Comparison of ENCODE assay signal across 11 mouse cellular contexts in genomic region chr2:38584514-38585378, GRCm38 (mm10). TPM values are rescaled to one million over a fixed set of nuclear protein-coding genes. Genes with fewer than 3 reads are reported as not detected.
DNase-seq lines count a peak whose midpoint lies in the region; ATAC-seq and TF ChIP-seq lines count a peak whose summit lies in the region.
"Had no signal": no experiment of that assay in that cellular context is flagged by ENCODE, and none has a peak within 500 bp of the region (broad histone marks: within the 10 kb centered on the region; RNA-seq: fewer than 3 reads in every experiment).

No protein-coding gene starts in this region.

- no peak overlapping the region for H3K9ac ChIP-seq in intestine, embryonic 14.5 days (ENCODE audit: low read length)
- no peak overlapping the region for H3K9ac ChIP-seq in intestine, embryonic 15.5 days
- no peak overlapping the region for H3K9ac ChIP-seq in hindbrain, embryonic 12.5 days
- 0 out of 2 replicates have a peak overlapping the region, but pooled peaks have one; percentile 19 for H3K9ac ChIP-seq in midbrain, postnatal 0 days (replicated peaks; ENCODE audit: low read length, poor library complexity, severe bottlenecking)
- H3K9ac ChIP-seq: embryonic facial prominence, embryonic 13.5 days; heart, embryonic 15.5 days had no signal

- H3K27me3 ChIP-seq in intestine, embryonic 14.5 days (replicated peaks; ENCODE audit: control insufficient read depth, insufficient read depth, low read length) = no peaks in the 10 kb centered on the region
- H3K27me3 ChIP-seq in intestine, embryonic 15.5 days (replicated peaks) = no peaks in the 10 kb centered on the region
- H3K27me3 ChIP-seq in hindbrain, embryonic 12.5 days = no peaks in the 10 kb centered on the region
- H3K27me3 ChIP-seq in midbrain, postnatal 0 days (ENCODE audit: insufficient read depth, low read length) = no peaks in the 10 kb centered on the region
- H3K27me3 ChIP-seq: embryonic facial prominence, embryonic 13.5 days; heart, embryonic 15.5 days had no signal

- H3K4me1 ChIP-seq in intestine, embryonic 14.5 days (replicated peaks; ENCODE audit: control insufficient read depth, insufficient read depth, low read length) = no peaks in the 10 kb centered on the region
- H3K4me1 ChIP-seq in intestine, embryonic 15.5 days (replicated peaks) = no peaks in the 10 kb centered on the region
- H3K4me1 ChIP-seq in hindbrain, embryonic 12.5 days = peaks cover 32% of the 10 kb centered on the region
- H3K4me1 ChIP-seq in midbrain, postnatal 0 days (ENCODE audit: insufficient read depth, low read length) = no peaks in the 10 kb centered on the region

- ATAC-seq in intestine, embryonic 14.5 days (replicated peaks; ENCODE audit: low FRiP score, low TSS enrichment, low read depth) = peak; percentile 34; the same call in 1 of the 2 replicates
- no peak for ATAC-seq in intestine, embryonic 15.5 days
- peak; percentile 82 for ATAC-seq in hindbrain, embryonic 12.5 days (ENCODE audit: low FRiP score)
- ATAC-seq in midbrain, postnatal 0 days (ENCODE audit: low FRiP score) = 0 out of 2 replicates have a peak, but pooled peaks have one; percentile 18

- 66% methylated on average over 13 of the region's 13 CpGs for WGBS in intestine, embryonic 14.5 days
- 63% methylated on average over 13 of the region's 13 CpGs for WGBS in intestine, embryonic 15.5 days
- WGBS in hindbrain, embryonic 12.5 days = 28% methylated on average over 13 of the region's 13 CpGs
- WGBS in midbrain, postnatal 0 days = 19% methylated on average over 13 of the region's 13 CpGs

- intact Hi-C loops in heart, postnatal 10 days (cut with DNase I) = no loop called here

- H3K9me3 ChIP-seq in intestine, embryonic 14.5 days (ENCODE audit: control insufficient read depth, low read length) = no peaks in the 10 kb centered on the region
- H3K9me3 ChIP-seq in intestine, embryonic 15.5 days = no peaks in the 10 kb centered on the region
- no peaks in the 10 kb centered on the region for H3K9me3 ChIP-seq in hindbrain, embryonic 12.5 days (replicated peaks)
- H3K9me3 ChIP-seq in midbrain, postnatal 0 days (ENCODE audit: low read length) = no peaks in the 10 kb centered on the region
- H3K9me3 ChIP-seq: embryonic facial prominence, embryonic 13.5 days; heart, embryonic 15.5 days had no signal

- no peak overlapping the region for H3K4me2 ChIP-seq in intestine, embryonic 14.5 days (ENCODE audit: low read length)
- H3K4me2 ChIP-seq in intestine, embryonic 15.5 days (replicated peaks) = no peak overlapping the region
- no peak overlapping the region for H3K4me2 ChIP-seq in hindbrain, embryonic 12.5 days (replicated peaks)
- no peak overlapping the region for H3K4me2 ChIP-seq in midbrain, postnatal 0 days (ENCODE audit: low read depth, low read length, poor library complexity, severe bottlenecking)
- H3K4me2 ChIP-seq: embryonic facial prominence, embryonic 13.5 days; heart, embryonic 15.5 days had no signal

- no peak overlapping the region for H3K27ac ChIP-seq in intestine, embryonic 14.5 days (ENCODE audit: low read depth)
- no peak overlapping the region for H3K27ac ChIP-seq in intestine, embryonic 15.5 days
- peak overlapping the region; percentile 84 for H3K27ac ChIP-seq in hindbrain, embryonic 12.5 days
- H3K27ac ChIP-seq in midbrain, postnatal 0 days (ENCODE audit: low read depth, low read length) = no peak overlapping the region
- H3K27ac ChIP-seq: embryonic facial prominence, embryonic 13.5 days; heart, embryonic 15.5 days had no signal

- no peak overlapping the region for H3K4me3 ChIP-seq in intestine, embryonic 14.5 days (ENCODE audit: low read depth, low read length)
- H3K4me3 ChIP-seq in intestine, embryonic 15.5 days (replicated peaks) = no peak overlapping the region
- H3K4me3 ChIP-seq in hindbrain, embryonic 12.5 days = no peak overlapping the region
- H3K4me3 ChIP-seq in midbrain, postnatal 0 days (ENCODE audit: low read depth, low read length) = no peak overlapping the region
- H3K4me3 ChIP-seq: embryonic facial prominence, embryonic 13.5 days; heart, embryonic 15.5 days had no signal

- no peak for TF ChIP-seq CTCF in brain, embryonic 14.5 days (IDR thresholded peaks at IDR 0.05; ENCODE audit: borderline replicate concordance, extremely low read depth, insufficient read depth, insufficient read length)
- peak; percentile 38 for TF ChIP-seq CTCF in midbrain, postnatal 0 days (IDR thresholded peaks at IDR 0.05)

- DNase-seq in intestine, embryonic 14.5 days (ENCODE audit: low spot score) = no peak
- peak; percentile 94 for DNase-seq in brain, embryonic 14.5 days (ENCODE audit: low read depth)
- peak; percentile 52 for DNase-seq in midbrain, postnatal 0 days (ENCODE audit: low spot score)
- DNase-seq in heart, postnatal 10 days = no peak
- no peak for DNase-seq in thymus, postnatal 14 days
- no peak for DNase-seq in T-cell, adult 2 months (ENCODE audit: low spot score)
- DNase-seq: adrenal gland, postnatal 36 days had no signal

- no peak for TF ChIP-seq POLR2A in brain, embryonic 14.5 days (IDR thresholded peaks at IDR 0.05; ENCODE audit: borderline replicate concordance, extremely low read depth, insufficient read depth, insufficient read length, poor library complexity, severe bottlenecking)

- peaks cover 83% of the 10 kb centered on the region for H3K36me3 ChIP-seq in intestine, embryonic 14.5 days (ENCODE audit: control insufficient read depth, insufficient read depth, low read length)
- H3K36me3 ChIP-seq in intestine, embryonic 15.5 days = peaks cover 26% of the 10 kb centered on the region
- peaks cover 23% of the 10 kb centered on the region for H3K36me3 ChIP-seq in hindbrain, embryonic 12.5 days
- H3K36me3 ChIP-seq in midbrain, postnatal 0 days (ENCODE audit: insufficient read depth, low read length) = peaks cover 14% of the 10 kb centered on the region; the same call in 1 of the 2 replicates

RNA-seq across cellular contexts. Expression of gene Psmb7, which starts 59.1 kb away (rescaled TPM):
- 247 and 252 TPM in 2 replicates for polyA plus RNA-seq in intestine, embryonic 14.5 days (2014; fragmentation: Nextera tagmentation; extraction: Ambion mirVana)
- polyA plus RNA-seq in intestine, embryonic 15.5 days (2015; fragmentation: Nextera tagmentation; extraction: Ambion mirVana) = 243 and 247 TPM in 2 replicates
- 265 and 300 TPM in 2 replicates for polyA plus RNA-seq in brain, embryonic 14.5 days (2012; rRNA removed)
- polyA plus RNA-seq in hindbrain, embryonic 12.5 days (2016; fragmentation: Nextera tagmentation; extraction: Ambion mirVana) = 267 and 272 TPM in 2 replicates
- total RNA-seq in midbrain, postnatal 0 days (2014; rRNA removed) = 218 and 239 TPM in 2 replicates
- 282 and 287 TPM in 2 replicates for polyA plus RNA-seq in midbrain, postnatal 0 days (2015; fragmentation: Nextera tagmentation; extraction: Ambion mirVana)
- total RNA-seq in heart, postnatal 10 days (2021) = 100 to 1,000 TPM; 253 to 257 TPM

Comparison
In these comparisons a context has a peak if more than half of its experiments do, and no peak if none do; other contexts are left out.
1. DNase-seq: peak in brain, embryonic 14.5 days (single experiment) and midbrain, postnatal 0 days (single experiment); none in intestine, embryonic 14.5 days (single experiment), heart, postnatal 10 days (0 of 2), thymus, postnatal 14 days (single experiment) and T-cell, adult 2 months (single experiment).